Mouse (Mus musculus) thymus, adult 2 months (tissue): Measurements from ENCODE around the gene Fam186b. TPM values are rescaled to one million over a fixed set of nuclear protein-coding genes. Genes with fewer than 3 reads are reported as not detected.

ENCODE experiments used
- DNase-seq: peaks from one replicate; pipeline ENCODE4 v3.0.0; 2021
- H3K27ac ChIP-seq: fragments of 200-500 bp; 2 replicates; pipeline ENCODE4 v1.5.1; 2012; ENCODE audit warnings: low read length, control low read depth; ENCODE audit not compliant: control insufficient read depth, insufficient read depth
- H3K27me3 ChIP-seq: fragments of 200-500 bp; 2 replicates; pipeline ENCODE4 v1.6.1; 2012; ENCODE audit warnings: mild to moderate bottlenecking, low read length, moderate library complexity, mixed read lengths; ENCODE audit not compliant: control insufficient read depth, insufficient read depth
- H3K36me3 ChIP-seq: fragments of 200-500 bp; 2 replicates; pipeline ENCODE4 v1.6.1; 2012; ENCODE audit warnings: mild to moderate bottlenecking, low read length, moderate library complexity; ENCODE audit not compliant: control insufficient read depth, insufficient read depth
- H3K4me1 ChIP-seq: fragments of 200-500 bp; replicated peaks from 2 replicates; pipeline ENCODE4 v1.6.1; 2012; ENCODE audit warnings: low read length; ENCODE audit not compliant: control insufficient read depth, insufficient read depth
- H3K4me3 ChIP-seq: fragments of 200-500 bp; 2 replicates; pipeline ENCODE4 v1.5.1; 2012; ENCODE audit warnings: mild to moderate bottlenecking, low read length, control low read depth, moderate library complexity; ENCODE audit not compliant: control insufficient read depth, insufficient read depth
- CTCF ChIP-seq: fragments of 200-500 bp; IDR thresholded peaks from 2 replicates; pipeline ENCODE4 v1.5.1; 2012; ENCODE audit warnings: mild to moderate bottlenecking, control low read depth, low read length, moderate library complexity, borderline replicate concordance; ENCODE audit not compliant: control insufficient read depth, poor library complexity, insufficient read depth; ENCODE audit errors: extremely low read depth
- POLR2A ChIP-seq: fragments of 200-500 bp; IDR thresholded peaks from 2 replicates; pipeline ENCODE4 v1.6.1; 2012; ENCODE audit warnings: mild to moderate bottlenecking, low read length, control low read depth, moderate library complexity; ENCODE audit not compliant: control insufficient read depth, poor library complexity, insufficient read depth; ENCODE audit errors: extremely low read depth
- WGBS: fragments of 180-500 bp; shearing (Covaris S2); methylation state at CpG from one replicate; pipeline ENCODE4 v1.1.7; 2018; 5-methylcytosine and 5-hydroxymethylcytosine counted together
- polyA plus RNA-seq: library from polyadenylated mRNA; depleted of rRNA; stranded (reverse); fragments of >200 nt; gene quantifications from 2 replicates; pipeline ENCODE4 v1.2.3, GENCODE M21; 2012; rRNA removed

Gene Fam186b
- polyA plus RNA-seq, 1 experiment, result 0.11 TPM

DNA sequence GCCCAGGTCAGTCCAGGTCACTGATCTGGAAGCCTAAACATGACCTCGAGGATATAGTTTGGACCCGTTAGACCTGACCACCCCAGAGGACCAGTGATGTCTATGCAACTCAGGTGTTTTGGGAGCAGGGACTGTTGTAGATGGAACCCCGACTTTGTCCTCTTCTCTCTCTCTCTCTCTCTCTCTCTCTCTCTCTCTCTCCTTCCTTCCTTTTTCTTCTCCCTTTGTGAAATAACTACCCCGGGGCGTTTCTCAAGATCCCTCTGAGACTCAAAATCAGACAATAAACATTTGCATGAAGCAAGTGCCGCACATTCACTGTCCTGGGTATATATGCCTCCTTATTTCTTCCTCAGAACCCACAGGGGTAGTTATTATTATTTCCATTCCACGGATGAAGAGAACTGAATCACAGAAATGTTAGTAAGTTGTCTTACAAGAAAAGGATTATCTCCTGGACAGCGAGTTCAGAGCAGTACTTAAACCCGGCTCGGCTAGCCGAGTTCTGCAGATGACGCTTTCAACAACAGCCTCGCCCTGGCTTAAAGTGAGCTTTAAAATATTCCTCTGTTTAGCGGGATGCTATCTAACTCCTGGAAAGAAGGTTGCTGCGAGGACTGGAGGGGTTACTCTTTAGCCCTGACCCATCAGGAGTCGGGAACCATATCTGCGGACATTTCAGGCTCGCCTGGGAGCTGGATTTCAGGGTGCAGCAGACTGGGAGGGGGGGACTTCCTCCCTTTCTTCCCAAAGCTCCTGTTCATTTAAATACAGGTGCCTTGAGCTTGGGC lies 72.7 kb downstream of the Fam186b start:
- 6% methylated on average over 18 of the region's 18 CpGs for WGBS
- peaks cover 47% of the 10 kb centered on the region for H3K27me3 ChIP-seq
- peak overlapping the region; percentile 44 for H3K4me3 ChIP-seq

DNA sequence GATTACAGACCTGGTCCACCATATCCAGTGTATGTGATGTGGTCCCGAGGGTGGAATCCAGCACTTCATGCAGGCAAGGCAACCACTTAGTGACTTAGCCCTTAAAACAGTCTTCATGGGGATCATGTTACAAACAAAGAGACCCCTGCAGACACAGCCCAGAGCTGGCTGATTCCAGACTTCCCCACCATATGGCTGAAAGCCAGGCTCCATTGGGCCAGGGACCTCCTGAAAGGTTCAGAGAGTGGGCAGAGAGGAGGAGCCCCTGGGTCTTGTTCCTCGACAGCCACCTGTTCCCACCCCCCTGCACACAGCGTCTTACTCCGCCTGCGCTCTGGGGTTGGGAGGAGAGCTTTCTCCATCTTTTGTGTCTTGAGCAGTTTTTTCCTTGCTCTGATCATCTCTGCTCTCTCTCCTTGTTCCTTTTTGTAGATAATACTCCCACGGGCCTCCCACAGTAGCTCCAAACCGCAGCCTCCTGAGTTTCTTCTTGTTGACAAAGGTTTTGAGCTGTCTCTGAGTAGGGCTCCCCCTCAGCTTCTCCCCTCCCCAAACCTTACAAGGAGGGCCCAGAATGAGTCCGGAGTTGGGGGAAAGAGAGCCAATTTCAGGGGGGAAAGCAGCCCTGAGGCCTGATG lies 74.3 kb downstream of the Fam186b start:
- Histone ChIP-seq H3K27me3 (peaks cover 44% of the 10 kb centered on the region), H3K36me3 (no peaks in the 10 kb centered on the region), H3K4me1 (peaks cover 32% of the 10 kb centered on the region), H3K4me3 (no peak overlapping the region), H3K27ac (no peak overlapping the region)
- WGBS, result 25% methylated on average over 8 of the region's 8 CpGs
- DNase-seq, result no peak
- no peak for TF ChIP-seq POLR2A
- no peak for TF ChIP-seq CTCF

More for the DNA sequence above, 72.7 kb downstream of the Fam186b start:
- no peak for TF ChIP-seq POLR2A
- no peak for TF ChIP-seq CTCF
- DNase-seq, result no peak
- Histone ChIP-seq H3K36me3 (no peaks in the 10 kb centered on the region), H3K27ac (no peak overlapping the region), H3K4me1 (peaks cover 32% of the 10 kb centered on the region)

Other genes with a start within 250 kb of the Fam186b start
- 1.9 and 2.3 TPM in 2 replicates for gene Prph, start 240.7 kb downstream of the Fam186b start, polyA plus RNA-seq
- 40.8 and 57.0 TPM in 2 replicates for gene Troap, start 221.3 kb downstream of the Fam186b start, polyA plus RNA-seq
- gene C1ql4, start 208.1 kb downstream of the Fam186b start, polyA plus RNA-seq, result 0.08 and 0.27 TPM in 2 replicates
- 0.39 and 0.46 TPM in 2 replicates for gene Dnajc22, start 202.7 kb downstream of the Fam186b start, polyA plus RNA-seq
- 11.8 and 12.2 TPM in 2 replicates for gene Spats2, start 170.0 kb downstream of the Fam186b start, polyA plus RNA-seq
- gene Kcnh3, start 71.0 kb downstream of the Fam186b start, polyA plus RNA-seq, result 83.5 and 85.5 TPM in 2 replicates
- 131 and 133 TPM in 2 replicates for gene Mcrs1, start 43.9 kb downstream of the Fam186b start, polyA plus RNA-seq
- gene Prpf40b, start 801 bp downstream of the Fam186b start, polyA plus RNA-seq, result 29.3 and 37.0 TPM in 2 replicates
- 55.5 and 59.6 TPM in 2 replicates for gene Fmnl3, start 74.6 kb upstream of the Fam186b start, polyA plus RNA-seq
- 723 and 818 TPM in 2 replicates for gene Tmbim6, start 97.0 kb upstream of the Fam186b start, polyA plus RNA-seq
- gene Nckap5l, start 161.9 kb upstream of the Fam186b start, polyA plus RNA-seq, result 48.1 and 48.6 TPM in 2 replicates
- 12.4 and 13.7 TPM in 2 replicates for gene Bcdin3d, start 178.8 kb upstream of the Fam186b start, polyA plus RNA-seq
- 0.18 and 0.81 TPM in 2 replicates for gene Faim2, start 232.3 kb upstream of the Fam186b start, polyA plus RNA-seq